Mouse (Mus musculus): ENCODE results near the gene Brk1.

DNA sequence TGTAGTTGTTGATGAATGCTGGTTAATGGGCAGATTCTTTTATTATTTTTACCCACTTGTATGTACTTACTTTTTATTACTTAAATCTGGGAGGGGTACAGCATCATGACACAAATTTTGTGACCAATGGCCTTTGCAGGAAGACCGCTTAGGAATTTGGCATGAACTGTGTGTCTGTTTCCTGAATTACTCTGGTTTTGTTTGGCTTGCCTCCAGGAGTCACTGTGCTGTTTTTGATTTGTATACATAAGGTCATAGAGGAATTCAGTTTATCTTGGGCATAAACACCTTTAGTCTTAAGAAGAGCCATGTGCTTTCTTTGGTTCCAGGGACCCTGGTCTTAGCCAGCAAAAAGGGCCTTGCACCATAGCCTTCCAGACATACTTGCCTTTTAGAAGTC is 40.0 kb upstream of the Brk1 start:
- TF ChIP-seq MAX (IDR thresholded peaks at IDR 0.05) (no peak), CTCF (IDR thresholded peaks at IDR 0.05; ENCODE audit: control insufficient read depth, insufficient read depth, insufficient read length) (no peak), MYOG (IDR thresholded peaks at IDR 0.05; ENCODE audit: control insufficient read depth, extremely low read depth, insufficient read length) (no peak), USF1 (IDR thresholded peaks at IDR 0.05; ENCODE audit: low read depth) (no peak), MYOD1 (IDR thresholded peaks at IDR 0.05; ENCODE audit: control insufficient read depth, insufficient read length, low read depth) (no peak)
